Mouse (Mus musculus) heart, embryonic 14.5 days (tissue): ENCODE measurements at regions not wholly inside any gene's neighbourhood (a gene's known extent, or its start where the extent isn't known, plus 50 kb on each side); places are given as distances from the start of the nearest gene placed in this dataset.

Source experiments
- ATAC-seq: fragments of 200-750 bp; cut with Nextera tagmentation; 2 replicates; pipeline ENCODE4 v1.8.0; 2017; ENCODE audit warnings: low read depth, moderate TSS enrichment; ENCODE audit not compliant: insufficient number of reproducible peaks, insufficient read depth, low FRiP score
- H3K27ac ChIP-seq, 2 experiments: fragments of 200-500 bp in 1 of 2; fragments of 300-500 bp in 1 of 2; sonication (generic) in 1 of 2; replicated peaks in 1 of 2; 2 replicates each; pipeline ENCODE4 v1.5.1; 2012 to 2014; ENCODE audit warnings: low read depth in 2 of 2, low read length in 2 of 2, control low read depth in 1 of 2, mild to moderate bottlenecking in 1 of 2, mixed read lengths in 1 of 2; ENCODE audit not compliant: control insufficient read depth in 1 of 2, insufficient read depth in 1 of 2
- H3K27me3 ChIP-seq: fragments of 300-500 bp; sonication (generic); 2 replicates; pipeline ENCODE4 v1.6.1; 2014; ENCODE audit warnings: mild to moderate bottlenecking, low read length, control low read depth; ENCODE audit not compliant: control insufficient read depth, insufficient read depth
- H3K36me3 ChIP-seq: fragments of 300-500 bp; sonication (generic); 2 replicates; pipeline ENCODE4 v1.6.1; 2014; ENCODE audit warnings: mild to moderate bottlenecking, control low read depth, low read length, mixed read lengths; ENCODE audit not compliant: control insufficient read depth, insufficient read depth
- H3K4me1 ChIP-seq, 2 experiments: fragments of 200-500 bp in 1 of 2; fragments of 300-500 bp in 1 of 2; sonication (generic) in 1 of 2; 2 replicates each; pipeline ENCODE4 v1.6.1; 2012 to 2014; ENCODE audit warnings: low read length in 2 of 2, control low read depth in 1 of 2, mixed read lengths in 1 of 2; ENCODE audit not compliant: control insufficient read depth in 2 of 2, insufficient read depth in 2 of 2
- H3K4me2 ChIP-seq: fragments of 300-500 bp; sonication (generic); 2 replicates; pipeline ENCODE4 v1.6.1; 2014; ENCODE audit warnings: mild to moderate bottlenecking, low read length
- H3K4me3 ChIP-seq, 2 experiments: fragments of 200-500 bp in 1 of 2; fragments of 300-500 bp in 1 of 2; sonication (generic) in 1 of 2; 2 replicates each; pipeline ENCODE4 v1.5.1; 2012 to 2014; ENCODE audit warnings: low read length in 2 of 2, mild to moderate bottlenecking in 2 of 2, control low read depth in 1 of 2, low read depth in 1 of 2, moderate library complexity in 1 of 2; ENCODE audit not compliant: control insufficient read depth in 1 of 2, insufficient read depth in 1 of 2
- H3K9ac ChIP-seq: fragments of 300-500 bp; sonication (generic); 2 replicates; pipeline ENCODE4 v1.6.1; 2014; ENCODE audit warnings: mild to moderate bottlenecking, low read length
- H3K9me3 ChIP-seq: fragments of 300-500 bp; sonication (generic); 2 replicates; pipeline ENCODE4 v1.6.1; 2016; ENCODE audit warnings: low read length, control low read depth; ENCODE audit not compliant: control insufficient read depth
- WGBS: fragments of 180-500 bp; shearing (Covaris S2); extraction: QIAGEN DNeasy Blood & Tissue Kit; methylation state at CpG from one replicate; pipeline ENCODE4 v1.1.7; 2014; 5-methylcytosine and 5-hydroxymethylcytosine counted together

GRCm38 (mm10) chr3:51080415-51080814 is 143.8 kb upstream of the Noct start:
- no peaks in the 10 kb centered on the region for H3K27me3 ChIP-seq
- no peak overlapping the region for H3K4me3 ChIP-seq
- no peak overlapping the region for H3K4me2 ChIP-seq
- H3K9ac ChIP-seq, result no peak overlapping the region
- no peak for ATAC-seq
- 23% methylated on average over 3 of the region's 3 CpGs for WGBS
- H3K27ac ChIP-seq, result no peak overlapping the region
- no peaks in the 10 kb centered on the region for H3K36me3 ChIP-seq
- H3K4me1 ChIP-seq, result peaks cover 0 to 4% of the 10 kb centered on the region in 2 experiments; a peak in 1 of 4 replicates
- H3K9me3 ChIP-seq, result no peaks in the 10 kb centered on the region

- no peaks in the 10 kb centered on the region for H3K9me3 ChIP-seq
- H3K27ac ChIP-seq, result no peak overlapping the region
- ATAC-seq, result no peak
- H3K27me3 ChIP-seq, result no peaks in the 10 kb centered on the region
- no peak overlapping the region for H3K9ac ChIP-seq
- H3K4me2 ChIP-seq, result no peak overlapping the region
- H3K4me3 ChIP-seq, result no peak overlapping the region
- WGBS, result 63% methylated on average over 7 of the region's 7 CpGs
- H3K4me1 ChIP-seq, result peaks cover 0 to 2% of the 10 kb centered on the region in 2 experiments; a peak in 1 of 4 replicates
- H3K36me3 ChIP-seq, result no peaks in the 10 kb centered on the region
These were observed 143.4 kb upstream of the Noct start for GRCm38 (mm10) chr3:51080855-51081254.

GRCm38 (mm10) chr3:51082831-51083575 is 141.2 kb upstream of the Noct start:
- WGBS, result 71% methylated on average over 11 of the region's 11 CpGs
- Histone ChIP-seq H3K9ac (no peak overlapping the region), H3K27ac (no peak overlapping the region), H3K9me3 (no peaks in the 10 kb centered on the region), H3K4me2 (no peak overlapping the region), H3K27me3 (no peaks in the 10 kb centered on the region), H3K4me3 (no peak overlapping the region), H3K36me3 (no peaks in the 10 kb centered on the region), H3K4me1 (peaks cover 0 to 4% of the 10 kb centered on the region in 2 experiments; a peak in 2 of 4 replicates)
- no peak for ATAC-seq

GRCm38 (mm10) chr3:51083583-51083982 is 140.7 kb upstream of the Noct start:
- H3K36me3 ChIP-seq, result no peaks in the 10 kb centered on the region
- no peak for ATAC-seq
- H3K4me1 ChIP-seq, result peaks cover 0 to 2% of the 10 kb centered on the region in 2 experiments; a peak in 2 of 4 replicates
- no peaks in the 10 kb centered on the region for H3K27me3 ChIP-seq
- no peak overlapping the region for H3K27ac ChIP-seq
- H3K4me3 ChIP-seq, result no peak overlapping the region
- H3K4me2 ChIP-seq, result no peak overlapping the region
- H3K9ac ChIP-seq, result no peak overlapping the region
- WGBS, result 77% methylated on average over 7 of the region's 7 CpGs
- H3K9me3 ChIP-seq, result no peaks in the 10 kb centered on the region

GRCm38 (mm10) chr3:51086441-51086849 is 137.8 kb upstream of the Noct start:
- 36% methylated on average over 10 of the region's 10 CpGs for WGBS
- Histone ChIP-seq H3K4me2 (no peak overlapping the region), H3K27me3 (no peaks in the 10 kb centered on the region), H3K9me3 (no peaks in the 10 kb centered on the region), H3K27ac (no peak overlapping the region), H3K4me3 (no peak overlapping the region), H3K36me3 (no peaks in the 10 kb centered on the region), H3K4me1 (peaks cover 0 to 2% of the 10 kb centered on the region in 2 experiments; a peak in 2 of 4 replicates), H3K9ac (no peak overlapping the region)
- ATAC-seq, result no peak

GRCm38 (mm10) chr3:51087076-51087475 is 137.2 kb upstream of the Noct start:
- 83% methylated on average over 4 of the region's 4 CpGs for WGBS
- Histone ChIP-seq H3K4me1 (peaks cover 0 to 2% of the 10 kb centered on the region in 2 experiments; a peak in 2 of 4 replicates), H3K27me3 (no peaks in the 10 kb centered on the region), H3K36me3 (no peaks in the 10 kb centered on the region), H3K9ac (no peak overlapping the region), H3K27ac (no peak overlapping the region), H3K4me2 (no peak overlapping the region), H3K9me3 (no peaks in the 10 kb centered on the region), H3K4me3 (no peak overlapping the region)
- ATAC-seq, result no peak

GRCm38 (mm10) chr3:51089036-51089669 is 135.1 kb upstream of the Noct start:
- Histone ChIP-seq H3K4me1 (peaks cover 0 to 2% of the 10 kb centered on the region in 2 experiments; a peak in 2 of 4 replicates), H3K4me2 (no peak overlapping the region), H3K9ac (no peak overlapping the region), H3K27me3 (no peaks in the 10 kb centered on the region), H3K9me3 (no peaks in the 10 kb centered on the region), H3K36me3 (no peaks in the 10 kb centered on the region), H3K27ac (no peak overlapping the region), H3K4me3 (no peak overlapping the region)
- no peak for ATAC-seq
- WGBS, result 73% methylated on average over 10 of the region's 10 CpGs
